ENCODE assay signal across 7 mouse cellular contexts in genomic region chr5:123669991-123670799, GRCm38 (mm10). TPM values are rescaled to one million over a fixed set of nuclear protein-coding genes. Genes with fewer than 3 reads are reported as not detected.
A peak's percentile ranks its signal among the peaks of the same experiment; 100 is the strongest.
DNase-seq lines count a peak whose midpoint lies in the region; ATAC-seq and TF ChIP-seq lines count a peak whose summit lies in the region.

No protein-coding gene starts in this region.

- intact Hi-C loops in gastrocnemius, postnatal 14 days (cut with DNase I; ENCODE audit: low total_unique reads): no loop called here

- H3K9ac ChIP-seq in MEL (ENCODE audit: control insufficient read depth, low read depth, low read length, poor library complexity, severe bottlenecking): peak overlapping the region; percentile 43
- no peak overlapping the region for H3K9ac ChIP-seq in limb, embryonic 15.5 days

- no peaks in the 10 kb centered on the region; the same call in 1 of the 2 replicates for H3K79me2 ChIP-seq in MEL (ENCODE audit: control insufficient read depth, insufficient read depth, low read length, poor library complexity)

- no peak for TF ChIP-seq RAD21 in MEL (IDR thresholded peaks at IDR 0.05; ENCODE audit: low read depth, low read length)

- WGBS in kidney, adult 2 months: 57% methylated on average over 9 of the region's 9 CpGs
- 44% methylated on average over 9 of the region's 9 CpGs for WGBS in limb, embryonic 15.5 days

- ATAC-seq in limb, embryonic 15.5 days (ENCODE audit: insufficient number of reproducible peaks, low FRiP score, low TSS enrichment, low read depth): no peak

- peak; percentile 42 for DNase-seq in kidney, adult 2 months
- no peak for DNase-seq in kidney, postnatal 4 days
- peak; percentile 24 for DNase-seq in MEL (ENCODE audit: low read depth, low spot score)
- no peak for DNase-seq in layer of hippocampus, adult 11-12 months (ENCODE audit: low spot score)
- DNase-seq in gastrocnemius, postnatal 14 days: no peak

- no peaks in the 10 kb centered on the region for H3K27me3 ChIP-seq in kidney, adult 2 months (replicated peaks; ENCODE audit: control insufficient read depth, insufficient read depth, low read length)
- H3K27me3 ChIP-seq in MEL (ENCODE audit: control insufficient read depth in 1 of 2, insufficient read depth in 2 of 2, low read length in 2 of 2): no peaks in the 10 kb centered on the region
- no peaks in the 10 kb centered on the region for H3K27me3 ChIP-seq in limb, embryonic 15.5 days

- H3K9me3 ChIP-seq in MEL (replicated peaks; ENCODE audit: insufficient read depth, low read length): no peaks in the 10 kb centered on the region
- H3K9me3 ChIP-seq in limb, embryonic 15.5 days: no peaks in the 10 kb centered on the region

- peak overlapping the region; percentile 82 for H3K27ac ChIP-seq in kidney, adult 2 months (ENCODE audit: insufficient read depth, low read depth, low read length)
- 0 out of 2 replicates have a peak overlapping the region, but pooled peaks have one; percentile 20 for H3K27ac ChIP-seq in MEL (ENCODE audit: control insufficient read depth, low read depth, low read length)
- peak overlapping the region; percentile 59 for H3K27ac ChIP-seq in brown adipose tissue, adult 24 weeks (replicated peaks; ENCODE audit: low read depth, low read length)
- peak overlapping the region; percentile 44 for H3K27ac ChIP-seq in limb, embryonic 15.5 days

- TF ChIP-seq POLR2A in kidney, adult 2 months (IDR thresholded peaks at IDR 0.05; ENCODE audit: low read depth, low read length): no peak
- TF ChIP-seq POLR2A in MEL (IDR thresholded peaks at IDR 0.05; ENCODE audit: control insufficient read depth in 1 of 2, insufficient read depth in 1 of 2, low read depth in 1 of 2, low read length in 2 of 2, poor library complexity in 1 of 2): no peak

- no peak for TF ChIP-seq CTCF in kidney, adult 2 months (conservative IDR thresholded peaks at IDR 0.05; ENCODE audit: insufficient read depth, insufficient read length, low read depth, low read length)
- TF ChIP-seq CTCF in MEL (IDR thresholded peaks at IDR 0.05 in 2 of 3, conservative IDR thresholded peaks at IDR 0.05 in 1 of 3; ENCODE audit: control insufficient read depth in 1 of 3, insufficient read depth in 1 of 3, low read depth in 2 of 3, low read length in 3 of 3, poor library complexity in 1 of 3, severe bottlenecking in 1 of 3): no peak

- H3K4me1 ChIP-seq in kidney, adult 2 months (ENCODE audit: control insufficient read depth, insufficient read depth, low read length): peaks cover 25% of the 10 kb centered on the region
- peaks cover under 1 to 2% of the 10 kb centered on the region in 2 experiments; a peak in 2 of 4 replicates for H3K4me1 ChIP-seq in MEL (ENCODE audit: control insufficient read depth in 1 of 2, insufficient read depth in 2 of 2, low read length in 2 of 2)
- peaks cover 17% of the 10 kb centered on the region for H3K4me1 ChIP-seq in brown adipose tissue, adult 24 weeks (ENCODE audit: control insufficient read depth, insufficient read depth, insufficient read length, low read length)
- H3K4me1 ChIP-seq in limb, embryonic 15.5 days: peaks cover 22% of the 10 kb centered on the region

- no peaks in the 10 kb centered on the region for H3K36me3 ChIP-seq in kidney, adult 2 months (ENCODE audit: control insufficient read depth, insufficient read depth, low read length)
- peaks cover 0 to 5% of the 10 kb centered on the region in 2 experiments; a peak in 1 of 4 replicates for H3K36me3 ChIP-seq in MEL (ENCODE audit: control insufficient read depth in 1 of 2, insufficient read depth in 2 of 2, low read length in 2 of 2)
- H3K36me3 ChIP-seq in limb, embryonic 15.5 days: no peaks in the 10 kb centered on the region

- no peak overlapping the region for H3K4me2 ChIP-seq in limb, embryonic 15.5 days

- TF ChIP-seq EP300 in MEL (IDR thresholded peaks at IDR 0.05; ENCODE audit: low read depth in 1 of 2, low read length in 2 of 2): no peak

- H3K4me3 ChIP-seq in kidney, adult 2 months (ENCODE audit: insufficient read depth, low read depth, low read length): no peak overlapping the region
- H3K4me3 ChIP-seq in MEL (ENCODE audit: control insufficient read depth in 1 of 2, insufficient read depth in 1 of 2, low read depth in 2 of 2, low read length in 2 of 2): peak overlapping the region; percentile 41 to 43
- H3K4me3 ChIP-seq in brown adipose tissue, adult 24 weeks (ENCODE audit: insufficient read depth, low read depth, low read length): peak overlapping the region; percentile 21; the same call in 1 of the 2 replicates
- H3K4me3 ChIP-seq in limb, embryonic 15.5 days: no peak overlapping the region

TF ChIP-seq in MEL, 35 proteins besides CTCF, POLR2A, EP300 and RAD21:
- TF ChIP-seq GATA1 (IDR thresholded peaks at IDR 0.05; ENCODE audit: low read depth, low read length): peak; percentile 41; the same call in 1 of the 2 replicates
- no peak for TF ChIP-seq POLR2AphosphoS5 (IDR thresholded peaks at IDR 0.05; ENCODE audit: borderline replicate concordance, low read depth, low read length)
- peak; percentile 24; the same call in 1 of the 2 replicates for TF ChIP-seq ETS1 (IDR thresholded peaks at IDR 0.05; ENCODE audit: low read depth, low read length)

RNA-seq across cellular contexts. Expression of gene Clip1, which starts 14.2 kb away (rescaled TPM):
- polyA plus RNA-seq in kidney, adult 2 months (2012; rRNA removed): 19.0 and 24.4 TPM in 2 replicates
- total RNA-seq in MEL (2012; rRNA removed): 13.3 and 16.2 TPM in 2 replicates
- 10 to 100 TPM in 1 of 2 experiments, not detected in 1; 23.0 TPM for polyA plus RNA-seq in MEL (2012; ENCODE audit: insufficient read depth in 1 of 2, insufficient read length in 2 of 2, low read depth in 1 of 2, low replicate concordance in 2 of 2, missing spikeins in 1 of 2)
- polyA plus RNA-seq in brown adipose tissue, adult 24 weeks (2012; ENCODE audit: insufficient read depth, insufficient read length, missing spikeins): 38.1 and 45.0 TPM in 2 replicates
- polyA plus RNA-seq in limb, embryonic 15.5 days (2015; fragmentation: Nextera tagmentation; extraction: Ambion mirVana): 45.4 and 46.6 TPM in 2 replicates
- total RNA-seq in gastrocnemius, postnatal 14 days (2021): 100 to 1,000 TPM; 122 TPM

RNA-seq across cellular contexts. Expression of gene Zcchc8, which starts 50.7 kb away (rescaled TPM):
- polyA plus RNA-seq in kidney, adult 2 months (2012; rRNA removed): 24.3 and 26.1 TPM in 2 replicates
- 17.2 and 18.4 TPM in 2 replicates for total RNA-seq in MEL (2012; rRNA removed)
- 10 to 100 TPM in 1 of 2 experiments, not detected in 1; 57.4 TPM for polyA plus RNA-seq in MEL (2012; ENCODE audit: insufficient read depth in 1 of 2, insufficient read length in 2 of 2, low read depth in 1 of 2, low replicate concordance in 2 of 2, missing spikeins in 1 of 2)
- 17.6 and 22.1 TPM in 2 replicates for polyA plus RNA-seq in brown adipose tissue, adult 24 weeks (2012; ENCODE audit: insufficient read depth, insufficient read length, missing spikeins)
- 62.3 and 62.7 TPM in 2 replicates for polyA plus RNA-seq in limb, embryonic 15.5 days (2015; fragmentation: Nextera tagmentation; extraction: Ambion mirVana)
- total RNA-seq in gastrocnemius, postnatal 14 days (2021): 10 to 100 TPM; 20.3 to 23.8 TPM

Comparison
In these comparisons a context has a peak if more than half of its experiments do, and no peak if none do; other contexts are left out.
1. DNase-seq: peak in kidney, adult 2 months (single experiment) and MEL (single experiment); none in kidney, postnatal 4 days (0 of 2), layer of hippocampus, adult 11-12 months (single experiment) and gastrocnemius, postnatal 14 days (single experiment).
2. H3K27ac ChIP-seq: peak in every context shown above with its lines; median percentile 82 in kidney, adult 2 months; 59 in brown adipose tissue, adult 24 weeks; 44 in limb, embryonic 15.5 days; 20 in MEL.
3. H3K4me3 ChIP-seq: peak in MEL (2 of 2) and brown adipose tissue, adult 24 weeks (single experiment); none in kidney, adult 2 months (single experiment) and limb, embryonic 15.5 days (single experiment).